Mouse (Mus musculus) cortical plate, adult 2 months (tissue): ENCODE measurements around the gene Paqr6. TPM values are rescaled to one million over a fixed set of nuclear protein-coding genes. Genes with fewer than 3 reads are reported as not detected.
"Not testable (repeated sequence)": the region's sequence is repeated elsewhere in the genome, so short reads cannot be mapped to it uniquely, and the experiment has no call there.

ENCODE experiments used
- H3K27ac ChIP-seq: fragments of 200-500 bp; 2 replicates; pipeline ENCODE4 v1.5.1; 2012; ENCODE audit warnings: low read length, control low read depth, inconsistent platforms; ENCODE audit not compliant: insufficient read depth
- H3K4me1 ChIP-seq: fragments of 200-500 bp; 2 replicates; pipeline ENCODE4 v1.6.1; 2011; ENCODE audit warnings: low read length; ENCODE audit not compliant: control insufficient read depth, insufficient read depth
- H3K4me3 ChIP-seq: fragments of 200-500 bp; 2 replicates; pipeline ENCODE4 v1.5.1; 2011; ENCODE audit warnings: mild to moderate bottlenecking, low read length, control low read depth; ENCODE audit not compliant: insufficient read depth
- CTCF ChIP-seq: fragments of 200-500 bp; IDR thresholded peaks from 2 replicates; pipeline ENCODE4 v1.5.1; 2011; ENCODE audit warnings: mild to moderate bottlenecking, control low read depth, low read length; ENCODE audit not compliant: insufficient read depth; ENCODE audit errors: extremely low read depth
- POLR2A ChIP-seq: fragments of 200-500 bp; IDR thresholded peaks from 2 replicates; pipeline ENCODE4 v1.6.1; 2011; ENCODE audit warnings: mild to moderate bottlenecking, low read length, control low read depth; ENCODE audit not compliant: insufficient read depth; ENCODE audit errors: extremely low read depth
- polyA plus RNA-seq: library from polyadenylated mRNA; depleted of rRNA; stranded (reverse); fragments of >200 nt; gene quantifications from 2 replicates; pipeline ENCODE4 v1.2.3, GENCODE M21; 2012

The Paqr6 gene
- polyA plus RNA-seq, 1 experiment: 15.3 TPM

- H3K27ac ChIP-seq: peak overlapping the region; percentile 76
- no peak overlapping the region for H3K4me3 ChIP-seq
- TF ChIP-seq POLR2A (no peak), CTCF (no peak)
- peaks cover 2% of the 10 kb centered on the region; the same call in 1 of the 2 replicates for H3K4me1 ChIP-seq
These were observed 2.6 kb upstream of the Paqr6 start for GRCm38 (mm10) chr3:88361612-88362313.

- Histone ChIP-seq H3K27ac (peak overlapping the region; percentile 53), H3K4me3 (no peak overlapping the region), H3K4me1 (peaks cover 2% of the 10 kb centered on the region; the same call in 1 of the 2 replicates)
- no peak for TF ChIP-seq CTCF
These were observed 684 bp upstream of the Paqr6 start for GRCm38 (mm10) chr3:88363700-88364099.

- TF ChIP-seq CTCF: no peak
- no peak for TF ChIP-seq POLR2A
- H3K27ac ChIP-seq: no peak overlapping the region
- H3K4me3 ChIP-seq: no peak overlapping the region
- peaks cover 2% of the 10 kb centered on the region; the same call in 1 of the 2 replicates for H3K4me1 ChIP-seq
These were observed 1.4 kb downstream of the Paqr6 start for GRCm38 (mm10) chr3:88365705-88366361.

- not testable (repeated sequence) for H3K27ac ChIP-seq, H3K4me1 ChIP-seq
- H3K4me3 ChIP-seq: peak overlapping the region; percentile 42
These were observed 2.5 kb downstream of the Paqr6 start for GRCm38 (mm10) chr3:88366830-88367428.

GRCm38 (mm10) chr3:88367517-88367916 is 3.1 kb downstream of the Paqr6 start:
- H3K4me1 ChIP-seq, H3K27ac ChIP-seq, H3K4me3 ChIP-seq: not testable (repeated sequence)

- H3K27ac ChIP-seq, H3K4me1 ChIP-seq, H3K4me3 ChIP-seq: not testable (repeated sequence)
These were observed 4.1 kb downstream of the Paqr6 start for GRCm38 (mm10) chr3:88368511-88368910.

- H3K27ac ChIP-seq, H3K4me1 ChIP-seq, H3K4me3 ChIP-seq: not testable (repeated sequence)
These were observed 8.3 kb downstream of the Paqr6 start, which contains the start of gene Bglap3 for GRCm38 (mm10) chr3:88372643-88373042. TSS of gene Bglap3 (minus strand) at chr3:88372743.

GRCm38 (mm10) chr3:88375750-88376626 is 11.6 kb downstream of the Paqr6 start:
- H3K4me1 ChIP-seq, H3K4me3 ChIP-seq, H3K27ac ChIP-seq: not testable (repeated sequence)

GRCm38 (mm10) chr3:88376644-88377043 is 12.3 kb downstream of the Paqr6 start:
- H3K4me3 ChIP-seq, H3K27ac ChIP-seq, H3K4me1 ChIP-seq: not testable (repeated sequence)

- H3K4me3 ChIP-seq, H3K27ac ChIP-seq, H3K4me1 ChIP-seq: not testable (repeated sequence)
These were observed 14.2 kb downstream of the Paqr6 start, which contains the start of gene Bglap2 for GRCm38 (mm10) chr3:88378599-88378998. TSS of gene Bglap2 (minus strand) at chr3:88378699.

GRCm38 (mm10) chr3:88381389-88382315 is 17.3 kb downstream of the Paqr6 start:
- H3K27ac ChIP-seq, H3K4me1 ChIP-seq: not testable (repeated sequence)
- peak overlapping the region; percentile 27 for H3K4me3 ChIP-seq

GRCm38 (mm10) chr3:88382383-88382782 is 18.0 kb downstream of the Paqr6 start:
- H3K4me3 ChIP-seq, H3K4me1 ChIP-seq, H3K27ac ChIP-seq: not testable (repeated sequence)
